Mouse (Mus musculus) midbrain, embryonic 15.5 days (tissue): ENCODE data around the gene Gm10487. TPM values are rescaled to one million over a fixed set of nuclear protein-coding genes. Genes with fewer than 3 reads are reported as not detected.
"Not testable (repeated sequence)": the region's sequence is repeated elsewhere in the genome, so short reads cannot be mapped to it uniquely, and the experiment has no call there.

Experiments used
- ATAC-seq: fragments of 200-750 bp; cut with Nextera tagmentation; replicated peaks from 2 replicates; pipeline ENCODE4 v1.8.0; 2017; ENCODE audit warnings: moderate TSS enrichment
- H3K27ac ChIP-seq: fragments of 300-500 bp; sonication (generic); 2 replicates; pipeline ENCODE4 v1.5.1; 2015; ENCODE audit warnings: mild to moderate bottlenecking, inconsistent platforms
- H3K27me3 ChIP-seq: fragments of 300-500 bp; sonication (generic); replicated peaks from 2 replicates; pipeline ENCODE4 v1.6.1; 2015; ENCODE audit warnings: inconsistent platforms
- H3K36me3 ChIP-seq: fragments of 300-500 bp; sonication (generic); replicated peaks from 2 replicates; pipeline ENCODE4 v1.6.1; 2015; ENCODE audit warnings: inconsistent platforms
- H3K4me1 ChIP-seq: fragments of 300-500 bp; sonication (generic); 2 replicates; pipeline ENCODE4 v1.6.1; 2015; ENCODE audit warnings: inconsistent platforms
- H3K4me2 ChIP-seq: fragments of 300-500 bp; sonication (generic); 2 replicates; pipeline ENCODE4 v1.6.1; 2015; ENCODE audit warnings: inconsistent platforms, mild to moderate bottlenecking, moderate library complexity
- H3K4me3 ChIP-seq: fragments of 300-500 bp; sonication (generic); 2 replicates; pipeline ENCODE4 v1.5.1; 2015; ENCODE audit warnings: mild to moderate bottlenecking, inconsistent platforms
- H3K9ac ChIP-seq: fragments of 300-500 bp; sonication (generic); 2 replicates; pipeline ENCODE4 v1.6.1; 2015; ENCODE audit warnings: mild to moderate bottlenecking, inconsistent platforms
- H3K9me3 ChIP-seq: fragments of 300-500 bp; sonication (generic); 2 replicates; pipeline ENCODE4 v1.6.1; 2016; ENCODE audit warnings: inconsistent platforms
- WGBS: fragments of 180-500 bp; shearing (Covaris S2); methylation state at CpG from one replicate; pipeline ENCODE4 v1.1.7; 2015; ENCODE audit warnings: mixed read lengths; 5-methylcytosine and 5-hydroxymethylcytosine counted together
- polyA plus RNA-seq: library from polyadenylated mRNA; unstranded; fragments of >200 nt; fragmentation: Nextera tagmentation; extraction: Ambion mirVana; gene quantifications from 2 replicates; pipeline ENCODE4 v1.2.1, GENCODE M21; 2015

Gm10487 gene
- polyA plus RNA-seq: not detected in 2 replicates

GRCm38 (mm10) chrX:30843369-30843768 lies at the start of gene Gm10487:
Gene Gm10487, minus strand, starts transcription at chrX:30843469.
- not testable (repeated sequence) for H3K9ac ChIP-seq, H3K4me2 ChIP-seq, H3K27ac ChIP-seq, H3K4me1 ChIP-seq, ATAC-seq, H3K27me3 ChIP-seq, H3K9me3 ChIP-seq, H3K36me3 ChIP-seq, H3K4me3 ChIP-seq
- no CpG with 5 or more reads among the region's 6 CpGs for WGBS
